Mouse (Mus musculus): Measurements from ENCODE around the gene Nectin3. TPM values are rescaled to one million over a fixed set of nuclear protein-coding genes. Genes with fewer than 3 reads are reported as not detected.

The Nectin3 gene
- polyA plus RNA-seq (2011; ENCODE audit: insufficient read depth, insufficient read length, low replicate concordance, missing spikeins), result 1.4 TPM in 1 of 2 replicates, not detected in the other

DNA sequence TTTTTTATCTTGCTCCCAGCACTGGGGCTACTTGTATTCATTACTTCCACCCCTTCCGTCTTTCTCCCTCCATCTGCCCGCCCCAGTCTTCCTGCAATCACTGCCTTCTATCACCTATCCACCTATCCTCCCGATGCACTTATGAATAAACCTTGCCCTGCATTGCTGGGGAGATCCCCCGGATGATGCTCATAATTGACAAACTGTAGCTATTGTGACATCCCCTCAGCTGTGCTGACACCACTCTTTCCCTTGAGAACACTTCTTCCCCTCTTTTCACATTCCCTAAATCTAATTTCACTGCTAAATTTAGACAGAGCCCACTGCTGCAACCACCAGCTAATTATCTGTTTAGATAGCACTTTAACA is at the start of gene Nectin3:
TSS of gene Nectin3 (minus strand) at position 105 of the 369 bp plus-strand sequence.
- H3K4me1 ChIP-seq (ENCODE audit: control insufficient read depth, insufficient read depth, low read length), result no peaks in the 10 kb centered on the region
- no peak within 1 kb of the TSS for H3K27ac ChIP-seq (ENCODE audit: control insufficient read depth, insufficient read depth, low read depth, low read length, poor library complexity)
- peak within 1 kb of the TSS; percentile 31 for H3K4me3 ChIP-seq (replicated peaks; ENCODE audit: control insufficient read depth, low read depth, low read length)
- TF ChIP-seq POLR2A (IDR thresholded peaks at IDR 0.05; ENCODE audit: borderline replicate concordance, control insufficient read depth, low read depth, low read length) (no peak), CTCF (IDR thresholded peaks at IDR 0.05; ENCODE audit: control insufficient read depth, insufficient read depth, low read length) (no peak)
- 16% methylated on average over 4 of the region's 4 CpGs for WGBS

DNA sequence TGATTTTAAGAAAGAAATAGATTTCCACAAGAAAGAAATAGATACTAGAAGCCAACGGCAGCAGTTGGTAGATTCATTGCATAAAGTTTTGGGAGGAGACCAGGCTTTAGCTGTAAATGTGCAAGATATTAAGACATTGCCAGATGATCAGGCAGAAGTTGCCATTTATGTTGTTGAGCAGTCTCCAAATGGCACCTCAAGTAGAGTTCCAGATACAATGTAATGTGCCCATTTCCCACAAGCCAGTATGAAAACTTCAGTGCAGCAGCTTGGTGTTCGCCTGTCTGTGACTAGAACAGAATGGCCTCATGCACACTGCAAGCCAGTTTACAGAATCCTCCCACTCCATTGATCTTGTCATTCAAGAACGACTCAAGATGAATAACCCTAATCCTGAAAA is 39.8 kb upstream of the Nectin3 start:
- no peak overlapping the region for H3K4me3 ChIP-seq (replicated peaks; ENCODE audit: control insufficient read depth, low read depth, low read length)
- no peaks in the 10 kb centered on the region for H3K4me1 ChIP-seq (ENCODE audit: control insufficient read depth, insufficient read depth, low read length)
- H3K27ac ChIP-seq (ENCODE audit: control insufficient read depth, insufficient read depth, low read depth, low read length, poor library complexity), result no peak overlapping the region
- no peak for TF ChIP-seq POLR2A (IDR thresholded peaks at IDR 0.05; ENCODE audit: borderline replicate concordance, control insufficient read depth, low read depth, low read length)
- no peak for TF ChIP-seq CTCF (IDR thresholded peaks at IDR 0.05; ENCODE audit: control insufficient read depth, insufficient read depth, low read length)
- 75% methylated on average over 3 of the region's 3 CpGs for WGBS

DNA sequence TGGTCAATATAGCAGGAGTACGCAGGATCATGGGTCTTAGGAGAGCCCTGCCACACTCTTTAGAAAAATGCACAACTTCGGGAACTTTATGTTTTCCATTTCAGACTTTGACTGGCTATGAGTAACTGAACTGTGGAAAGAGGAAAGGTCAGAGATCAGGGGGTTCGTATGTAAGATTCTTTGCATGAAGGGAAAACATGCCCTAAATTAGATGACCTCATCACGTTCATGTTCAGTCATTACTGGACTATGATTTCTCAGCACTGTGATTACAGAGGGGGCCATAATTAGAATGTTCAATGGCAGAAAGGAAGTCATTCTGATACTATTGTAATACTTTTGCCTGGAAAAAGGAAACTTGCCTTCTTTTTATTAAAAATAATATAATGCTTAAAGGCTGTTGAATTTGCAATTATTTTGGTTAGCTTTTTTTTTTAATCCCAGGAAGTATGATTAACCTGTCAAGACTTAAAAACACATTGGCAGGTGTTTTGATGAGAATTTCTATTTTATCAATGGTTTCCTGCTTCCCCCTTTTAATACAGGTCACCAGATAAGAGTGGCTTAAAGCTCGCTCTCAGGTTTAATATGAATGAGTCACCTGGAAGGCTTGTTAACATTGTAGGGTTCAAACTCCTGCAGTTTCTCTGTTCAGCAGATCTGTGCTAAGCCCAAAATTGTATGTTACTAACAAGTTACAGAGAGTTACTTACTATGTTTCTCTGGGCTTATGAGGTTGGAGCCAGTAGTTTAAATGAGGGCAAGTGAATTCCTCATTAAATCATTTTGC is 34.3 kb upstream of the Nectin3 start:
- H3K27ac ChIP-seq (ENCODE audit: control insufficient read depth, insufficient read depth, low read depth, low read length, poor library complexity), result no peak overlapping the region
- WGBS, result 81% methylated on average over 5 of the region's 5 CpGs
- H3K4me3 ChIP-seq (replicated peaks; ENCODE audit: control insufficient read depth, low read depth, low read length), result no peak overlapping the region
- TF ChIP-seq POLR2A (IDR thresholded peaks at IDR 0.05; ENCODE audit: borderline replicate concordance, control insufficient read depth, low read depth, low read length) (no peak), CTCF (IDR thresholded peaks at IDR 0.05; ENCODE audit: control insufficient read depth, insufficient read depth, low read length) (no peak)
- H3K4me1 ChIP-seq (ENCODE audit: control insufficient read depth, insufficient read depth, low read length), result no peaks in the 10 kb centered on the region

DNA sequence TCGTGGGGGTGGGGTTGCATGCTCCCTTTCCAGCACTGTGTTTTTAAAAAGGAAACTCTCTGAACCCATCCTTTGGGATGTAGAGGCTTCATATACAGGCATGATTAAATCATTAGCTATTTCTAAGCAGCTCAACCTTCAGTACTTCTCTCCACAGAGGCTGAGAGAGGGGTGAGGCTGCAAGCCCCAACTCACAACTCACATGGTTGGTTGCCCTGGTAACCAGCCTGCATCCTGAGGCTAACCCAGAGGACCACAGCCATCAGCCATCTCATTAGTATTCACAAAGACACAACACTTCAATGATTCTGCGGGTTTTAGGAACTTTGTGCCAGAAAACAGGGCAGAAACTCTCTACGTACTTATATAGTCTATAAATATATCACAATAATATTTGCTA is 32.7 kb upstream of the Nectin3 start:
- 62% methylated on average over 3 of the region's 3 CpGs for WGBS
- H3K4me1 ChIP-seq (ENCODE audit: control insufficient read depth, insufficient read depth, low read length), result no peaks in the 10 kb centered on the region
- H3K27ac ChIP-seq (ENCODE audit: control insufficient read depth, insufficient read depth, low read depth, low read length, poor library complexity), result no peak overlapping the region
- H3K4me3 ChIP-seq (replicated peaks; ENCODE audit: control insufficient read depth, low read depth, low read length), result no peak overlapping the region
- TF ChIP-seq POLR2A (IDR thresholded peaks at IDR 0.05; ENCODE audit: borderline replicate concordance, control insufficient read depth, low read depth, low read length) (no peak), CTCF (IDR thresholded peaks at IDR 0.05; ENCODE audit: control insufficient read depth, insufficient read depth, low read length) (no peak)

GRCm38 (mm10) chr16:46520885-46521417 is 22.6 kb upstream of the Nectin3 start:
- no peak overlapping the region for H3K27ac ChIP-seq (ENCODE audit: control insufficient read depth, insufficient read depth, low read depth, low read length, poor library complexity)
- TF ChIP-seq POLR2A (IDR thresholded peaks at IDR 0.05; ENCODE audit: borderline replicate concordance, control insufficient read depth, low read depth, low read length) (no peak), CTCF (IDR thresholded peaks at IDR 0.05; ENCODE audit: control insufficient read depth, insufficient read depth, low read length) (no peak)
- H3K4me3 ChIP-seq (replicated peaks; ENCODE audit: control insufficient read depth, low read depth, low read length), result no peak overlapping the region
- H3K4me1 ChIP-seq (ENCODE audit: control insufficient read depth, insufficient read depth, low read length), result no peaks in the 10 kb centered on the region
- 68% methylated on average over 5 of the region's 5 CpGs for WGBS

DNA sequence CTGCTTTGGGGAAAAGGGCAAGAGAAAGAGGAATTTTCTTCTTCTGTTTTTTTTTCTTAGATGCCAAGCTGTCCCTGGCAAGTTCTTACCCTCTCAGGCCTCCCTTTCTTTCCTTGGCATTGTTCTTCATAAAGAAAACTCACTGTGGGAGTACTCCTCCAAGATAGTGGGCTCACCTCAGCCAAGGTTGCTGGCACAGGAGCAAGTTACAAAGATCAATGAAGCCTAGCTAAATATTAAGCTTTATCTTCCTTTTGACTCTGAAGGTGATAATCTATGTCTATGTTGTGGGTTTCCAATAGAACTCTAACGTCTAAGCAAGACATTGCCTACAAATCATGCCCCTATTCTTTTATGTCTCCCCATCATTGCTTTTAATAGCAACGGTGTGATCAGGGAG is 21.3 kb upstream of the Nectin3 start:
- Histone ChIP-seq H3K4me3 (replicated peaks; ENCODE audit: control insufficient read depth, low read depth, low read length) (no peak overlapping the region), H3K27ac (ENCODE audit: control insufficient read depth, insufficient read depth, low read depth, low read length, poor library complexity) (no peak overlapping the region), H3K4me1 (ENCODE audit: control insufficient read depth, insufficient read depth, low read length) (no peaks in the 10 kb centered on the region)
- no peak for TF ChIP-seq POLR2A (IDR thresholded peaks at IDR 0.05; ENCODE audit: borderline replicate concordance, control insufficient read depth, low read depth, low read length)
- no peak for TF ChIP-seq CTCF (IDR thresholded peaks at IDR 0.05; ENCODE audit: control insufficient read depth, insufficient read depth, low read length)
- WGBS, result 79% methylated on average over 2 of the region's 2 CpGs

DNA sequence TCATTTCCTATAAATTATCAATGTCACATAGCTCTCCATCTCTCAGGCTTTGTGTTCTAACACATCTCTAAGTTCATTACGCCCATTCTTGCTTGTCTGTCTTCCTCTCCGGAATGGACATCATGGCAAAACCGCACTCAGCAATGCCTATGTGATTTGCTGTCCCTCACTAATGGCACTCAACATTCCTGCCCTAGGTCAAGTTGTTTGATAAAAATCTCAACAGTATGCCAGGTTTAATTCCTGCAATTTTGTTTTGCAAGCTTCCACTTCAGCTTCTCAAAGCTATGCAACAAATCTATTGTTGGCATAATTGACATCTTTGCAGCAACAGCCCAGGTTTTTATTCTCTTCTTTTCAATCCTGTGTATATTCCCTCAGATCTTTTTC is 9.6 kb upstream of the Nectin3 start:
- no peak overlapping the region for H3K27ac ChIP-seq (ENCODE audit: control insufficient read depth, insufficient read depth, low read depth, low read length, poor library complexity)
- H3K4me1 ChIP-seq (ENCODE audit: control insufficient read depth, insufficient read depth, low read length), result no peaks in the 10 kb centered on the region
- TF ChIP-seq CTCF (IDR thresholded peaks at IDR 0.05; ENCODE audit: control insufficient read depth, insufficient read depth, low read length) (no peak), POLR2A (IDR thresholded peaks at IDR 0.05; ENCODE audit: borderline replicate concordance, control insufficient read depth, low read depth, low read length) (no peak)
- 79% methylated on average over 3 of the region's 3 CpGs for WGBS
- H3K4me3 ChIP-seq (replicated peaks; ENCODE audit: control insufficient read depth, low read depth, low read length), result no peak overlapping the region

- Histone ChIP-seq H3K4me3 (replicated peaks; ENCODE audit: control insufficient read depth, low read depth, low read length) (no peak overlapping the region), H3K4me1 (ENCODE audit: control insufficient read depth, insufficient read depth, low read length) (no peaks in the 10 kb centered on the region), H3K27ac (ENCODE audit: control insufficient read depth, insufficient read depth, low read depth, low read length, poor library complexity) (no peak overlapping the region)
- TF ChIP-seq CTCF (IDR thresholded peaks at IDR 0.05; ENCODE audit: control insufficient read depth, insufficient read depth, low read length), result no peak
- WGBS, result 69% methylated on average over 3 of the region's 3 CpGs
Observed at GRCm38 (mm10) chr16:46507260-46507943, 9.1 kb upstream of the Nectin3 start.

Data from bone marrow, adult 2 months (tissue).